Mouse (Mus musculus): ENCODE measurements around the gene Capn12. TPM values are rescaled to one million over a fixed set of nuclear protein-coding genes. Genes with fewer than 3 reads are reported as not detected.

Gene Capn12
- polyA plus RNA-seq, 1 experiment from 2014 or later, result 0.52 TPM

DNA sequence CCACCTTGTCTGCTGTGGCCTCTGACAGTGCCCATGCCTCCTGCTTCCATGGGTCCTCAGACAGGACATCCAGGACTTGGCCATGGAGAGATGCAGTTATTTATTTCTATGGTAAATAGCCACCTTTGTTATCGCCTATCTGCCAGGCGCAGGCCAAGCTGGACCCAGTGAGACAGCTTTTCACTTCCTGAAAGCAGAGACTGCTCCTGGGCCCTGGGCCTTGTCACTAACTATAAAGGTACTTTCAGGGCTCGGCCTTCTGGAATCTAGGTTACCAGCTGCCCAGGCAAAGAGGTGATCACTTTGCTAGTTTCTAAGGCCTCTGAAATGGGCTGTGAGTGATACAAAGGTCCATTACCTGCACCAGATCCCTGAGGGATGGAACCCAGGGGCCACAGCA, 43.6 kb downstream of the Capn12 start:
- WGBS, result 89% methylated on average over 3 of the region's 3 CpGs
- Histone ChIP-seq H3K27ac (0 out of 2 replicates have a peak overlapping the region, but pooled peaks have one; percentile 45), H3K4me1 (peaks cover 47% of the 10 kb centered on the region), H3K9ac (no peak overlapping the region), H3K4me2 (no peak overlapping the region), H3K36me3 (replicated peaks) (no peaks in the 10 kb centered on the region), H3K4me3 (no peak overlapping the region), H3K27me3 (replicated peaks) (no peaks in the 10 kb centered on the region), H3K9me3 (no peaks in the 10 kb centered on the region)
- no peak for ATAC-seq (replicated peaks)

DNA sequence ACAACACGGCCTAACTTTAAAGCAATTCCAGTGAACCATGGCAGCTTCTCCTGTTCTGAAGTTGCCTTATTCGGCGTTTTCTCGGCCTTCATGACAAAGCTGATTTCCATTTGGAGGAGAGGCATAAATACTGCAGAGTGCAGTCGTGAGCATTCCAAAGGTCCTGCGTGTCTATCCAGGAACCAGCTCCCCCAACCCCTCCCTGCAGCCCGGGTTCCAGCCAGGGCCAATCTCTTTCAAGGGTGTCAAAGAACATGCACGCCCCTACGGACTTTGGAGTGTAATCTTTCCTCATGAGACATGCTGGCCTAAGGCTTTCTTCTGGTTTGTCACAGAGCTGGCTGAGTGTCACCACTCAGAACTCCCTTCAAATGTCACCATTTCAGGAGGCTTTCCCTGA, 44.1 kb downstream of the Capn12 start:
- Histone ChIP-seq H3K27ac (0 out of 2 replicates have a peak overlapping the region, but pooled peaks have one; percentile 45), H3K4me2 (no peak overlapping the region), H3K9me3 (no peaks in the 10 kb centered on the region), H3K4me3 (no peak overlapping the region), H3K27me3 (replicated peaks) (no peaks in the 10 kb centered on the region), H3K4me1 (peaks cover 41% of the 10 kb centered on the region), H3K36me3 (replicated peaks) (no peaks in the 10 kb centered on the region), H3K9ac (no peak overlapping the region)
- 55% methylated on average over 9 of the region's 9 CpGs for WGBS
- ATAC-seq (replicated peaks), result no peak

DNA sequence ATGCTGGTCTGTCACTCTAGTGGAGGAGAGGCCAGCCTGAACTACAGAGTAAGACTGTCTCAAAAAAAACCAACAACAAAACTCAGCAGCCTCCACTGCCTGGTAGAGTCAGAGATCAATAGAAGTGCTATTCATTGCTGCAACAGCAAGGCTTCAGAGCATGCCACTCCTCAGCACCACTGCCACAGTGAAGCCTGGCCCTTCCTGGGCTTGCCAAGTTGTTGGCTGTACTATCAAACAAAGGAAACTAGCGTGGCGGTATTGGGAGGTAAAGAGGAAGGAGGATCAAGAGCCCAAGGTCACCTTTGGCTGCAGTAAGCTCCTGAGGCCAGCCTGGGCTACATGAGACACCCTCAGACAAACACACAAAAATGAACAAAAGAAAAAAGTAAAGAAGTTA, 45.0 kb downstream of the Capn12 start:
- Histone ChIP-seq H3K9ac (no peak overlapping the region), H3K27ac (no peak overlapping the region)

DNA sequence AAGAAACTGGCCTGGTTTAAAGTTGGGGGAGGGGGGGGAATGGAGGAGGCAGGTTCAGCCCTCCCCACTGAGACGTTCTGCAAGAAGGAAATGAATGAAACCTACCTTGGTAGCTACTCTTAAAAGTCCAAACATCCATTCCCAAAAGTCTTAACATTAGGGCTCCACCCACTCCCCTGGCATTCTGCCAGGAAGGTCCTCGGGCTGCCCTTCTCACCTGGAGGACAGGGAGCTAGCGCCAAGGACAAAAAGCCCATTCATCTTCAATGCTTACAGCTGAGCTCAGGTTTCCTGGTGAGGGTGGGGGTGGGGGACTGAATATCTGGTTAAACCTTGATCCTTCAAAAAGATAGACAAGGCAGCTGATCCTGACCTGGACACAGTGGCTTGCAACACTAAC, 48.2 kb downstream of the Capn12 start:
- H3K4me2 ChIP-seq, result no peak overlapping the region
- no peaks in the 10 kb centered on the region for H3K9me3 ChIP-seq
- H3K9ac ChIP-seq, result no peak overlapping the region
- peaks cover 17% of the 10 kb centered on the region for H3K4me1 ChIP-seq
- H3K36me3 ChIP-seq (replicated peaks), result no peaks in the 10 kb centered on the region
- ATAC-seq (replicated peaks), result no peak
- no peak overlapping the region for H3K4me3 ChIP-seq
- H3K27me3 ChIP-seq (replicated peaks), result no peaks in the 10 kb centered on the region
- WGBS, result 67% methylated on average over 3 of the region's 3 CpGs
- H3K27ac ChIP-seq, result no peak overlapping the region

More for the DNA sequence above, 45.0 kb downstream of the Capn12 start:
- H3K36me3 ChIP-seq (replicated peaks), result no peaks in the 10 kb centered on the region
- ATAC-seq (replicated peaks), result no peak
- no peak overlapping the region for H3K4me2 ChIP-seq
- no peaks in the 10 kb centered on the region for H3K27me3 ChIP-seq (replicated peaks)
- peaks cover 41% of the 10 kb centered on the region for H3K4me1 ChIP-seq
- no peaks in the 10 kb centered on the region for H3K9me3 ChIP-seq
- no peak overlapping the region for H3K4me3 ChIP-seq
- WGBS, result 64% methylated on average over 2 of the region's 2 CpGs

DNA sequence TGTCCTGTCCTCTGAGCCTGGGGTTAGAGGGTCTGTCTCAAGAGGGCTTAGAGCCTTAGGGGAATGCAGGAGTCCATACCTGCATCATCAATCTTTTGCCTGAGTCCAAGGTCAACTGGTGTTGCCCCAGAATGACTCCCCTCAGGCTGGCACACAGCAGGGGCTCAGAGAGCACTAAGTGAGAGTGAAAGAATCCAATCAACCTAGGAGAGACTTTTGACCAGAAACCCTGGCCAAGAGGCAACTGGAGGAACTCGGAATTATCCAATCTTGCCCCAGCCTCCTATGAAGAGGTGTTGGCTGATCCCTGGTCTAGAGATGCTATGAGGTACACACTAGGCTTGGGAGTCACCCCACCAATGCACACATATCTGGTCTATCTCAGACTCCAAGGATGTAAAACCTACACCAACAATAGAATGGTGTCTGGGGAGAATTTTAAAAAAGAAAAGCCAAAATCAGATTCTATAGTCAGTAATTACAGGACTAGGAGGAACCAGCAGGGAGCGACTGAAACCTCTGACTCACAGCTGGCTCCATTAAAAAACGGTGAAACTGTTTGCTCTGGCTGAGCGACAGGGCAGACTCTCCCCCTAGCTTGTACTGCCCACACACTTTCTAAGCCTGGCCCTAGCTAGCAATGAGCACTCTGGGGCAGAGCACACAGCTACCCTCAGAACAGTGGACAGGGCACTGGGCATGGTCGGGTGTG, 49.3 kb downstream of the Capn12 start:
- ATAC-seq (replicated peaks), result no peak

DNA sequence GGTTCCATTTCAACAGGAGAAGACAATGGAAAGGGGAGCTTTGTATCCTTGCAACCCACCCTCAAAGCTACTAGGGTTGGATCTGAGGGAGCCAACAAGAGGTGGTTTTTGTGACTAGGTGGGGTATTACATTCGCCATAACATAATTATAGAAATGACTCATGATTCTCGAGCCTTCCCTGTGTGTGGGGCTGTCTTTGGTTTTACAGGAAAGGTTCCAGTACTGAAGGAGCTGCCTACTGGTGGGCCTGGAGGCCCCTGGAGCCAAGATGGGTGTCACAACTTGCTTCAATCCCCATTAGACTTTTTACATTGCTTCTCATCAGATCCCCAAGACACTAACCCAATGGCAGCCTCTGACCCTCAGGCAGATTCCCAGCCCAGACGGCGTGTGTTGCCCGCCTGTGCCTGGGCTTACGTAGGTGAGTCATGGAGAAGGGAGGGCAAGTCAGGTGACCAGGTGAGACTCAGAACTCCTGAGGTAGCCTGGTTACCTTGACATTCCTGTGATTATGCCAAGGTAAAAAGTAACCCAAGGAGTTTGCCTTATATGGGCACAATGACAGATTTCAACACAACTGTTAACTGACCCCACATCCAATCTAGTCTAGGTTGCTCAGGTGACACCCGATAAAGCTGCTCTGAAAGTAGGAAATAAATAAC, 49.9 kb downstream of the Capn12 start:
- WGBS, result 93% methylated on average over 7 of the region's 7 CpGs
- H3K27me3 ChIP-seq (replicated peaks), result no peaks in the 10 kb centered on the region
- no peaks in the 10 kb centered on the region for H3K36me3 ChIP-seq (replicated peaks)
- H3K4me1 ChIP-seq, result no peaks in the 10 kb centered on the region
- H3K4me2 ChIP-seq, result no peak overlapping the region
- H3K9me3 ChIP-seq, result no peaks in the 10 kb centered on the region
- no peak overlapping the region for H3K27ac ChIP-seq
- H3K4me3 ChIP-seq, result no peak overlapping the region
- no peak overlapping the region for H3K9ac ChIP-seq
- no peak for ATAC-seq (replicated peaks)

More for the DNA sequence above, 49.3 kb downstream of the Capn12 start:
- Histone ChIP-seq H3K9ac (no peak overlapping the region), H3K4me2 (no peak overlapping the region), H3K9me3 (no peaks in the 10 kb centered on the region), H3K4me1 (peaks cover 6% of the 10 kb centered on the region; the same call in 1 of the 2 replicates), H3K4me3 (no peak overlapping the region), H3K36me3 (replicated peaks) (no peaks in the 10 kb centered on the region), H3K27ac (no peak overlapping the region), H3K27me3 (replicated peaks) (no peaks in the 10 kb centered on the region)
- 67% methylated on average over 5 of the region's 5 CpGs for WGBS

DNA sequence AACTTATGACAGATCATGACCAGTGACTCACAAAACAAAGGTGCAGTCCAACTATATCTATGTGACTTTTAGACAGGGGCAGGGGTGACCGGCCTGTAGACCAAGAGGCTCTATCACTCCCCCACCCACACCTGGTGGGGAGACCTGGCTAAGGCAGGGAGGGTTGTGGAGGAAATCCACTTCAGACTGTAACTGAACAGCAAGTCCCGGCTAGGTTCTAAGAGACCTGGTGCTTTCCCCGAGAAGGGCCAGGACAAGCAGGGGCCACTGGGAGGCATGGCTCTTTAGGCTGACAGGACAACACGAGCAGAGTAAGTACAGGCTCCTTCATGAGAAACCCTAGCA, 50.4 kb downstream of the Capn12 start:
- no peaks in the 10 kb centered on the region for H3K36me3 ChIP-seq (replicated peaks)
- WGBS, result 89% methylated on average over 4 of the region's 4 CpGs
- no peak overlapping the region for H3K4me2 ChIP-seq
- no peak overlapping the region for H3K4me3 ChIP-seq
- ATAC-seq (replicated peaks), result no peak
- H3K27ac ChIP-seq, result no peak overlapping the region
- no peak overlapping the region for H3K9ac ChIP-seq
- no peaks in the 10 kb centered on the region for H3K27me3 ChIP-seq (replicated peaks)
- peaks cover 2% of the 10 kb centered on the region; the same call in 1 of the 2 replicates for H3K4me1 ChIP-seq
- H3K9me3 ChIP-seq, result no peaks in the 10 kb centered on the region

DNA sequence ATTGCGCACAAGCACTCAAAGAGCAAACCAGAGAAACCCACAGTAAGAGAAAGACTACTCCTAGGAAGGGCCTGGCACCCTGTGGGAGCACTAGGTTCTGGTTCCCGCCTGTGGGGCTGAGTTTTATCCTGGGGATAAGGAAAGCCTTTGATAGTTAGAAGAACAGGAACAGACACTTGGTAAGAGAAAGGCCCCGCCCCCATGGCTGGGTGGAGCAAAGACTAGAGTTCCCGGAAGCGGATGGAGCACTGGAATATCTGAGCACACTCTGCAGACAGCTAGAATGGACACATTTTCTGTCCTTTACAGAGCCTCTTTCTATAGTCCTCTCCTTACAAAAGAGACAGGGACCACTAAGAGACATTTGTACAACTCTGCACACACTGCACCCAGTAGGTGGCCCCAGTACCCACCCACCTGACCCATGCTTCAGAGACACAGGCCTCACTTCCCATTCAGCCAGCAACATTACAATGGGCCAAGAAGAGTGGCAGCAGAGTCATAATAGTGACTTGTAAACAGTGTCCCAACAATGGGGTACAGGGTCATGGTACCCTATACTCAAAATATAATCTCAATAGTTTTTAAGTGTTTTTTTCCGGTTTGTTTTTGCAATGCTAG, 51.3 kb downstream of the Capn12 start:
- H3K4me2 ChIP-seq, result no peak overlapping the region
- H3K4me1 ChIP-seq, result peaks cover 6% of the 10 kb centered on the region; the same call in 1 of the 2 replicates
- 82% methylated on average over 6 of the region's 6 CpGs for WGBS

DNA sequence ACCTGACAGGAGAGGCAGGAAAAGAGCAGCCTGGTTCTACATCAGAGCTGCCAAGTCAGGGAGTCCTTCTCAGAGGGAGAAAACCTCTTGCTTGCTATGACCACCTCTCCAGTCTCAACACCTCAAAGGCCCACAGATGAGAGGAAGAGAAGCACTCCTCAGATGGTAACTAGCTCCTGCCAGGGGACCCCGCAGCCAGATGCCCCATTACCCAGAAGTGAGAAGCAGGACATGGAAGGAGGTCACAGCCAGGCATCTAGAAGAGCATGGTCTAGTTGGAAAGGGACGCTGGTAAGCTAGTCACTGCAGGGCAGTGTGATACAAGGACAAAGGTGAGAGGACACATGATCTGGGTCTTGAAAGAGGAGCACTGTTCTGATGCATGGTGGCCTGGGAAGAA, 52.6 kb downstream of the Capn12 start:
- no peak overlapping the region for H3K27ac ChIP-seq
- no peak overlapping the region for H3K9ac ChIP-seq
- H3K4me1 ChIP-seq, result peaks cover 8% of the 10 kb centered on the region; the same call in 1 of the 2 replicates
- no peaks in the 10 kb centered on the region for H3K9me3 ChIP-seq
- no peak for ATAC-seq (replicated peaks)
- no peaks in the 10 kb centered on the region for H3K27me3 ChIP-seq (replicated peaks)
- no peaks in the 10 kb centered on the region for H3K36me3 ChIP-seq (replicated peaks)
- H3K4me2 ChIP-seq, result no peak overlapping the region
- H3K4me3 ChIP-seq, result no peak overlapping the region
- WGBS, result 98% methylated on average over 2 of the region's 2 CpGs

More for the DNA sequence above, 51.3 kb downstream of the Capn12 start:
- Histone ChIP-seq H3K27ac (no peak overlapping the region), H3K27me3 (replicated peaks) (no peaks in the 10 kb centered on the region), H3K36me3 (replicated peaks) (no peaks in the 10 kb centered on the region), H3K4me3 (no peak overlapping the region), H3K9ac (no peak overlapping the region), H3K9me3 (no peaks in the 10 kb centered on the region)
- no peak for ATAC-seq (replicated peaks)

DNA sequence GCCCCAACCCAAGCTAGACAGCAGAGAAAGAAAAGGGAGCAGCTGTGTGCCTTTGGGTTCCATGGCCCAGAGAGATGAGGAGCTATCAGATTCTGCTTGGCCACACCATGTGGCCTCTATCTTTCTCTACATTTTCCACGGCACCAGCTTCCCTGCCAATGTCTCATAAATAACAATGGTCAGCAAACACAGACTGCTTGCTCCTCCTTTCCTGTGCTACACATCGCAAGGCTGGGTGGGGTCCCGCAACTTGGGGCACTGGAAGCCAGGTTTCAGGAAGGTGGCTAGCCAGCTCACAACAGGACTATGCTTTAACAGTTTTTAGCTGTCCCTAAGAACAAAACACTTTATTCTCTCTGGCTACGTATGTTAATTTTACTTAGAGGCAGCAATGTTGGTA, 55.6 kb downstream of the Capn12 start:
- WGBS, result 59% methylated on average over 4 of the region's 4 CpGs
- H3K9ac ChIP-seq, result no peak overlapping the region
- H3K27me3 ChIP-seq (replicated peaks), result no peaks in the 10 kb centered on the region
- no peaks in the 10 kb centered on the region for H3K36me3 ChIP-seq (replicated peaks)
- H3K4me2 ChIP-seq, result no peak overlapping the region
- H3K9me3 ChIP-seq, result no peaks in the 10 kb centered on the region
- H3K4me1 ChIP-seq, result peaks cover 8% of the 10 kb centered on the region; the same call in 1 of the 2 replicates
- ATAC-seq (replicated peaks), result no peak
- no peak overlapping the region for H3K4me3 ChIP-seq
- H3K27ac ChIP-seq, result no peak overlapping the region

DNA sequence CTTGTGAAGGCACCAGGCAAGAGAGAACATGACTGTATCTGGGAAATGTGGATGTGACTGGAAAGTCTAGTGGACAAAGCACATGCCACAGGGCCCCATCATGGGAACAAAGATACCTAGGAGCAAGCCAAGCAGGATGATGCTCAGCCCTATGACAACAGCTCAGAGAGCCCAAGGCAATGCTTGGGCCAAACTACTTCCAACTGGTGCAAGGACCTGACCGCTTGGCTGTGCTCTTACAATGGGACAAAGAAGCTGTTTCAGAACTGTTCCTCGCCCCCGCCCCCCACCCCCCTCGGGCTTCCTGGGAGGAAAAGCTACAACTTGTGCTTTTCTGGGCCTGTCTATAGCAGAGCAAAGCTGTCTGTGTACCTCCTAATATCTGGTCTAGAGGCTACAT, 57.4 kb downstream of the Capn12 start:
- ATAC-seq (replicated peaks), result no peak
- H3K4me1 ChIP-seq, result peaks cover 8% of the 10 kb centered on the region; the same call in 1 of the 2 replicates
- no peak overlapping the region for H3K9ac ChIP-seq
- no peaks in the 10 kb centered on the region for H3K9me3 ChIP-seq
- no peak overlapping the region for H3K4me2 ChIP-seq
- 44% methylated on average over 4 of the region's 4 CpGs for WGBS
- no peak overlapping the region for H3K27ac ChIP-seq
- no peaks in the 10 kb centered on the region for H3K27me3 ChIP-seq (replicated peaks)
- no peaks in the 10 kb centered on the region for H3K36me3 ChIP-seq (replicated peaks)
- H3K4me3 ChIP-seq, result no peak overlapping the region

DNA sequence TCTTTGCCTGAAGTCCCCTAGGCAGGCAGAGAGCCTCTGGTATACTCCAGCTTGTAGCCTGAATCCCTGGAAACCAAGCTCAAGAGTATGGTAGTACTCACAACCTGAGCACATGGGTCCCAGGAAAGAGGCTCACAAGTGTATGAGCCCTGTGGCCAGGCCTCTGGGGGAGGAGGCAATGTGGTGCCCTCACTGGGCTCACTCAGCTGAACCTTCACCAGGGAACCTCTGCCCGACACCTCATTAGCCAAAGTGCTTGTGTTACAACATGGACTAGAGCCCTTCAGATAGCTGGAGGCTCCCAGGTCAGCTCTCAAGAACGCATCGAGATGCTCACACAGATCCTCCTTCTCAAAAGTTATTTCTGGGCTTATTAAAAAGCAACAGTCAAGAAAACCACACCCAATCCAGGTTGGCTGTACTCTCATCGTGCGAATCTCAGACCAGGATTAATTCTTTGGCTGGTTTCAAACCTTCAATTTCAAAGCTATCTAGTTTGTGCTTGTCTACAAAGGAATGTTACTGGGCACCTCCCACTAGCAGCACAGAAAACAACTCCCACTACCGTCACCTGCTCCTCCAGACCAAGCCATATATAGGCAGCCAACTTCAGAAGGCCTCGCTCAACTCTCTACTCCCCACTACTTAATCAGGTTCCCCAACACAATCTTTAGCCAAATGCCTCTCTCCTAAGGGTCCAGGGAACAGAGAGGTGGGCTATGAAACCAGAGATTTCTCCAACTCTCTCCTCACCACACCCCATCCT, 58.4 kb downstream of the Capn12 start:
- H3K27me3 ChIP-seq (replicated peaks), result no peaks in the 10 kb centered on the region
- 94% methylated on average over 7 of the region's 7 CpGs for WGBS
- no peaks in the 10 kb centered on the region for H3K36me3 ChIP-seq (replicated peaks)
- ATAC-seq (replicated peaks), result no peak
- H3K27ac ChIP-seq, result no peak overlapping the region
- H3K9me3 ChIP-seq, result no peaks in the 10 kb centered on the region
- H3K4me2 ChIP-seq, result no peak overlapping the region
- H3K4me1 ChIP-seq, result peaks cover 8% of the 10 kb centered on the region; the same call in 1 of the 2 replicates
- no peak overlapping the region for H3K9ac ChIP-seq
- H3K4me3 ChIP-seq, result no peak overlapping the region

Data from midbrain, embryonic 15.5 days (tissue).